Mouse (Mus musculus) liver, embryonic 14.5 days (tissue): Measurements from ENCODE around the gene Tspan13. TPM values are rescaled to one million over a fixed set of nuclear protein-coding genes. Genes with fewer than 3 reads are reported as not detected.

Experiments
- ATAC-seq: fragments of 200-750 bp; cut with Nextera tagmentation; 2 replicates; pipeline ENCODE4 v1.8.0; 2017; ENCODE audit warnings: moderate number of reproducible peaks, mild to moderate bottlenecking, moderate library complexity; ENCODE audit not compliant: insufficient read depth
- DNase-seq, 3 experiments: peaks; one replicate each; pipeline ENCODE4 v3.0.0-alpha.2; 2012 to 2013; ENCODE audit warnings: low read depth in 3 of 3, low spot score in 3 of 3
- H3K27ac ChIP-seq: fragments of 300-500 bp; sonication (generic); 2 replicates; pipeline ENCODE4 v1.5.1; 2014; ENCODE audit warnings: moderate library complexity, mild to moderate bottlenecking, control low read depth, inconsistent platforms
- H3K27me3 ChIP-seq: fragments of 300-500 bp; sonication (generic); 2 replicates; pipeline ENCODE4 v1.6.1; 2014; ENCODE audit warnings: mild to moderate bottlenecking, low read length, moderate library complexity; ENCODE audit not compliant: control insufficient read depth, insufficient read depth
- H3K36me3 ChIP-seq: fragments of 300-500 bp; sonication (generic); replicated peaks from 2 replicates; pipeline ENCODE4 v1.6.1; 2014; ENCODE audit warnings: low read depth; ENCODE audit not compliant: control insufficient read depth, insufficient read depth
- H3K4me1 ChIP-seq, 2 experiments: fragments of 200-500 bp in 1 of 2; fragments of 300-500 bp in 1 of 2; sonication (generic) in 1 of 2; replicated peaks; 2 replicates each; pipeline ENCODE4 v1.6.1; 2012 to 2014; ENCODE audit warnings: antibody characterized with exemption in 1 of 2, inconsistent platforms in 1 of 2, low read length in 1 of 2; ENCODE audit not compliant: control insufficient read depth in 2 of 2, insufficient read depth in 2 of 2
- H3K4me2 ChIP-seq: fragments of 300-500 bp; sonication (generic); 2 replicates; pipeline ENCODE4 v1.6.1; 2014; ENCODE audit warnings: low read depth, mild to moderate bottlenecking, control low read depth, moderate library complexity
- H3K4me3 ChIP-seq, 2 experiments: fragments of 200-500 bp in 1 of 2; fragments of 300-500 bp in 1 of 2; sonication (generic) in 1 of 2; 2 replicates each; pipeline ENCODE4 v1.5.1; 2012 to 2014; ENCODE audit warnings: low read depth in 2 of 2, low read length in 2 of 2, mild to moderate bottlenecking in 2 of 2, control low read depth in 1 of 2, inconsistent platforms in 1 of 2, moderate library complexity in 1 of 2; ENCODE audit not compliant: insufficient read depth in 1 of 2
- H3K9ac ChIP-seq: fragments of 300-500 bp; sonication (generic); replicated peaks from 2 replicates; pipeline ENCODE4 v1.6.1; 2014; ENCODE audit warnings: mild to moderate bottlenecking, control low read depth, moderate library complexity
- H3K9me3 ChIP-seq: fragments of 300-500 bp; sonication (generic); 2 replicates; pipeline ENCODE4 v1.6.1; 2016; ENCODE audit warnings: low read length, mixed read lengths; ENCODE audit not compliant: control insufficient read depth
- CTCF ChIP-seq: IDR thresholded peaks from 2 replicates; pipeline ENCODE4 v1.5.1; 2016; ENCODE audit warnings: antibody characterized with exemption, low read depth, control low read depth
- EP300 ChIP-seq: IDR thresholded peaks from 2 replicates; pipeline ENCODE4 v1.6.1; 2016; ENCODE audit warnings: antibody characterized with exemption, low read depth
- WGBS: fragments of 180-500 bp; shearing (Covaris S2); extraction: QIAGEN DNeasy Blood & Tissue Kit; methylation state at CpG from one replicate; pipeline ENCODE4 v1.1.7; 2014; ENCODE audit not compliant: insufficient replicate concordance; 5-methylcytosine and 5-hydroxymethylcytosine counted together
- polyA plus RNA-seq, 2 experiments: library from polyadenylated mRNA; depleted of rRNA in 1 of 2; stranded (reverse) in 1 of 2; unstranded in 1 of 2; fragments of >200 nt; fragmentation: Nextera tagmentation in 1 of 2; extraction: Ambion mirVana in 1 of 2; gene quantifications; 2 replicates each; pipeline versions ENCODE4 v1.2.1 to v1.2.3; 2012 to 2014

Gene Tspan13
- polyA plus RNA-seq, 2 experiments, result 9.3 to 15.5 TPM

GRCm38 (mm10) chr12:36041703-36042347, 475 bp downstream of the Tspan13 start:
- H3K4me3 ChIP-seq, result peak overlapping the region; percentile 69 to 72
- WGBS, result under 1% methylated on average over 46 of the region's 50 CpGs

GRCm38 (mm10) chr12:36041281-36041589, 1.1 kb downstream of the Tspan13 start:
- Histone ChIP-seq H3K4me3 (peak overlapping the region in 1 of 2 experiments; percentile 69; a peak in 3 of 4 replicates), H3K36me3 (no peaks in the 10 kb centered on the region), H3K9ac (peak overlapping the region; percentile 71), H3K4me1 (peaks cover 0 to 15% of the 10 kb centered on the region in 2 experiments; a peak in 3 of 4 replicates), H3K9me3 (no peaks in the 10 kb centered on the region), H3K27ac (no peak overlapping the region), H3K27me3 (no peaks in the 10 kb centered on the region), H3K4me2 (peak overlapping the region; percentile 89)
- WGBS, result 13% methylated on average over 4 of the region's 4 CpGs
- DNase-seq (no peak), ATAC-seq (no peak)
- TF ChIP-seq EP300 (no peak), CTCF (no peak)

More at GRCm38 (mm10) chr12:36041703-36042347, 475 bp downstream of the Tspan13 start:
- no peaks in the 10 kb centered on the region for H3K27me3 ChIP-seq
- no peaks in the 10 kb centered on the region for H3K9me3 ChIP-seq
- ATAC-seq (peak; percentile 69), DNase-seq (no peak)
- peaks cover 0 to 18% of the 10 kb centered on the region in 2 experiments; a peak in 3 of 4 replicates for H3K4me1 ChIP-seq
- H3K4me2 ChIP-seq, result peak overlapping the region; percentile 89
- no peak overlapping the region for H3K27ac ChIP-seq
- no peak for TF ChIP-seq EP300
- peak; percentile 47 for TF ChIP-seq CTCF
- peak overlapping the region; percentile 71 for H3K9ac ChIP-seq
- H3K36me3 ChIP-seq, result no peaks in the 10 kb centered on the region

- WGBS, result 61% methylated on average over 10 of the region's 10 CpGs
Measured at GRCm38 (mm10) chr12:36040571-36041280, 1.6 kb downstream of the Tspan13 start.

GRCm38 (mm10) chr12:36039541-36040084, 2.7 kb downstream of the Tspan13 start:
- no peak for ATAC-seq
- Histone ChIP-seq H3K4me2 (peak overlapping the region; percentile 3; the same call in 1 of the 2 replicates), H3K4me1 (peaks cover 0 to 12% of the 10 kb centered on the region in 2 experiments; a peak in 3 of 4 replicates), H3K4me3 (no peak overlapping the region), H3K9me3 (no peaks in the 10 kb centered on the region), H3K27me3 (no peaks in the 10 kb centered on the region), H3K36me3 (no peaks in the 10 kb centered on the region), H3K9ac (no peak overlapping the region), H3K27ac (no peak overlapping the region)
- no peak for DNase-seq
- no peak for TF ChIP-seq CTCF
- TF ChIP-seq EP300, result no peak
- 26% methylated on average over 9 of the region's 9 CpGs for WGBS

More at GRCm38 (mm10) chr12:36040571-36041280, 1.6 kb downstream of the Tspan13 start:
- TF ChIP-seq CTCF, result no peak
- TF ChIP-seq EP300, result no peak
- ATAC-seq (no peak), DNase-seq (no peak)
- H3K9me3 ChIP-seq, result no peaks in the 10 kb centered on the region
- peak overlapping the region; percentile 89 for H3K4me2 ChIP-seq
- peak overlapping the region in 1 of 2 experiments; percentile 69; a peak in 2 of 4 replicates for H3K4me3 ChIP-seq
- H3K27ac ChIP-seq, result no peak overlapping the region
- no peaks in the 10 kb centered on the region for H3K36me3 ChIP-seq
- H3K27me3 ChIP-seq, result no peaks in the 10 kb centered on the region
- H3K4me1 ChIP-seq, result peaks cover 0 to 12% of the 10 kb centered on the region in 2 experiments; a peak in 3 of 4 replicates
- H3K9ac ChIP-seq, result no peak overlapping the region

GRCm38 (mm10) chr12:36036776-36037175, 5.5 kb downstream of the Tspan13 start:
- Histone ChIP-seq H3K27me3 (no peaks in the 10 kb centered on the region), H3K4me3 (no peak overlapping the region), H3K27ac (no peak overlapping the region), H3K9ac (no peak overlapping the region), H3K4me2 (no peak overlapping the region), H3K9me3 (no peaks in the 10 kb centered on the region), H3K4me1 (peaks cover 0 to 12% of the 10 kb centered on the region in 2 experiments; a peak in 3 of 4 replicates), H3K36me3 (no peaks in the 10 kb centered on the region)
- DNase-seq (no peak), ATAC-seq (no peak)
- TF ChIP-seq EP300, result no peak
- no peak for TF ChIP-seq CTCF
- 77% methylated on average over 10 of the region's 10 CpGs for WGBS
